Mouse (Mus musculus) right cerebral cortex, postnatal 4 days (tissue): ENCODE measurements around the gene Dot1l.

ENCODE experiments used
- DNase-seq: peaks from one replicate; pipeline ENCODE4 v3.0.0-alpha.2; 2022

Gene Dot1l

GRCm38 (mm10) chr10:80758651-80759050 is 3.6 kb downstream of the Dot1l start:
- no peak for DNase-seq

GRCm38 (mm10) chr10:80760596-80761524 is 5.9 kb downstream of the Dot1l start:
- no peak for DNase-seq

- DNase-seq: no peak
Measured at GRCm38 (mm10) chr10:80761821-80762220, 6.8 kb downstream of the Dot1l start.

- DNase-seq: no peak
Measured at GRCm38 (mm10) chr10:80763502-80763901, 8.5 kb downstream of the Dot1l start.

- no peak for DNase-seq
Measured at GRCm38 (mm10) chr10:80765746-80766145, 10.7 kb downstream of the Dot1l start.

GRCm38 (mm10) chr10:80766161-80766815 is 11.3 kb downstream of the Dot1l start:
- no peak for DNase-seq

GRCm38 (mm10) chr10:80768365-80768764 is 13.4 kb downstream of the Dot1l start:
- no peak for DNase-seq

- no peak for DNase-seq
Measured at GRCm38 (mm10) chr10:80773816-80774215, 18.8 kb downstream of the Dot1l start.

- DNase-seq: peak; percentile 82
Measured at GRCm38 (mm10) chr10:80774549-80774948, 19.5 kb downstream of the Dot1l start.

- no peak for DNase-seq
Measured at GRCm38 (mm10) chr10:80774981-80775380, 20.0 kb downstream of the Dot1l start.

- no peak for DNase-seq
Measured at GRCm38 (mm10) chr10:80775731-80776130, 20.7 kb downstream of the Dot1l start.

- DNase-seq: no peak
Measured at GRCm38 (mm10) chr10:80776358-80776869, 21.4 kb downstream of the Dot1l start.

- no peak for DNase-seq
Measured at GRCm38 (mm10) chr10:80777123-80777522, 22.1 kb downstream of the Dot1l start.

- no peak for DNase-seq
Measured at GRCm38 (mm10) chr10:80779565-80779964, 24.6 kb downstream of the Dot1l start.

GRCm38 (mm10) chr10:80784302-80784701 is 29.3 kb downstream of the Dot1l start:
- no peak for DNase-seq

- DNase-seq: no peak
Measured at GRCm38 (mm10) chr10:80784871-80785270, 29.9 kb downstream of the Dot1l start.

- DNase-seq: no peak
Measured at GRCm38 (mm10) chr10:80785963-80786362, 31.0 kb downstream of the Dot1l start.

- no peak for DNase-seq
Measured at GRCm38 (mm10) chr10:80787517-80787916, 32.5 kb downstream of the Dot1l start.

- DNase-seq: no peak
Measured at GRCm38 (mm10) chr10:80790761-80791404, 35.9 kb downstream of the Dot1l start.

- DNase-seq: no peak
Measured at GRCm38 (mm10) chr10:80791476-80792174, 36.6 kb downstream of the Dot1l start.

GRCm38 (mm10) chr10:80792175-80793032 is 37.4 kb downstream of the Dot1l start:
- DNase-seq: no peak
